In the genomic region with DNA sequence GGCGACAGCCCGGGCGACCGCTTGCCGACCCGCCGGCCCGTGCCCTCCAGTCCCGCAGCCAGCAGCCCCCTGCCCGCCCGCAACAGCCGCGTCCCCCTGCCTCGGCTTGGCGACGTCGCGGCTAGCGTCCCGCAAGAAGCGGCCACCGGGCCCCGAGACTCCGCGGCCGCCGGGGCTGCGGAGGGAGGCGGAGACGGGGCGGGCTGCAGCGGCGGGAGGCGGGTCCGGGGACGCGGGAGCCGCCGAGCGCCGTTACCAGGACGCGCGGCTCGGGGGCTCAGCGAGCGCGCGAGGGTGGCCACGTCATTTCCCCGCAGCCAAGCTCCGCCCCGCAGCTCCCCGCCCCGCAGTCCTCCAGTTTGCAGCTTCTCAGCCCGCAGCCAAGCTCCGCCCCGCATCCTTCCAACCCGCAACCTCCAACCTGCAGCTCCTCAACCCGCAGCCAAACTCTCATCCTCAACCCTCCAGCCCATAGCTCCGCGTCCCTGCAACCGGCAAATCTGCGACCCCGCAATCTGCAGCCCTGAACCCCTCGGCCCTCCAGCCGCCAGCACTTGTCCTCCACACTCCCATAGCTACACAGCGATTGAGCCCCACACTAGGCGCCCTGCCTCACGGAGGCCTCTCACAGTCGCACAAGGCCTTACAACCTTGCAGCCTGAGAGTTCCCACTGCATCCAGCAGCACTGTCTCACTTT, we compare ENCODE assay signal across 7 mouse cellular contexts. TPM values are rescaled to one million over a fixed set of nuclear protein-coding genes. Genes with fewer than 3 reads are reported as not detected.
A peak's percentile ranks its signal among the peaks of the same experiment; 100 is the strongest.
DNase-seq lines count a peak whose midpoint lies in the region; ATAC-seq and TF ChIP-seq lines count a peak whose summit lies in the region.

TSS of gene Fam184a (minus strand) at position 169 of the 698 bp plus-strand sequence.

- intact Hi-C loops in heart, adult 2 months (cut with DNase I): no loop called here

- no peaks in the 10 kb centered on the region for H3K9me3 ChIP-seq in embryonic facial prominence, embryonic 11.5 days (replicated peaks; ENCODE audit: control insufficient read depth, low read length)
- no peaks in the 10 kb centered on the region for H3K9me3 ChIP-seq in limb, embryonic 10.5 days (replicated peaks)
- no peaks in the 10 kb centered on the region for H3K9me3 ChIP-seq in midbrain, embryonic 11.5 days (ENCODE audit: control insufficient read depth, low read length)

- no peaks in the 10 kb centered on the region for H3K4me1 ChIP-seq in bone marrow macrophage, adult 2 months (ENCODE audit: control insufficient read depth, insufficient read depth, low read length)
- H3K4me1 ChIP-seq in embryonic facial prominence, embryonic 11.5 days (ENCODE audit: control insufficient read depth, insufficient read depth, low read length): no peaks in the 10 kb centered on the region
- H3K4me1 ChIP-seq in heart, adult 2 months (ENCODE audit: control insufficient read depth, insufficient read depth, low read length): no peaks in the 10 kb centered on the region
- peaks cover 6% of the 10 kb centered on the region; the same call in 1 of the 2 replicates for H3K4me1 ChIP-seq in kidney, adult 2 months (ENCODE audit: control insufficient read depth, insufficient read depth, low read length)
- peaks cover 14% of the 10 kb centered on the region for H3K4me1 ChIP-seq in limb, embryonic 10.5 days
- H3K4me1 ChIP-seq in midbrain, embryonic 11.5 days (ENCODE audit: control insufficient read depth, insufficient read depth, low read length): peaks cover 6% of the 10 kb centered on the region; the same call in 1 of the 2 replicates
- 0 out of 2 replicates have a peak, but pooled peaks cover 2% of the 10 kb centered on the region for H3K4me1 ChIP-seq in small intestine, adult 2 months (ENCODE audit: control insufficient read depth, insufficient read depth, insufficient read length, low read length)

- TF ChIP-seq CTCF in bone marrow macrophage, adult 2 months (IDR thresholded peaks at IDR 0.05; ENCODE audit: low read depth, low read length): no peak
- TF ChIP-seq CTCF in heart, adult 2 months (IDR thresholded peaks at IDR 0.05): no peak
- TF ChIP-seq CTCF in kidney, adult 2 months (conservative IDR thresholded peaks at IDR 0.05; ENCODE audit: insufficient read depth, insufficient read length, low read depth, low read length): no peak
- no peak for TF ChIP-seq CTCF in small intestine, adult 2 months (IDR thresholded peaks at IDR 0.05; ENCODE audit: extremely low read depth, insufficient read length, insufficient replicate concordance, low read depth, low read length)

- no peaks in the 10 kb centered on the region for H3K27me3 ChIP-seq in embryonic facial prominence, embryonic 11.5 days (ENCODE audit: control insufficient read depth, insufficient read depth, low read length)
- peaks cover 3% of the 10 kb centered on the region; the same call in 1 of the 2 replicates for H3K27me3 ChIP-seq in heart, adult 2 months (ENCODE audit: control insufficient read depth, insufficient read depth, low read length)
- H3K27me3 ChIP-seq in kidney, adult 2 months (replicated peaks; ENCODE audit: control insufficient read depth, insufficient read depth, low read length): no peaks in the 10 kb centered on the region
- peaks cover 33% of the 10 kb centered on the region for H3K27me3 ChIP-seq in limb, embryonic 10.5 days (ENCODE audit: low read depth, poor library complexity, severe bottlenecking)
- H3K27me3 ChIP-seq in midbrain, embryonic 11.5 days (ENCODE audit: control insufficient read depth, insufficient read depth, low read length): no peaks in the 10 kb centered on the region
- H3K27me3 ChIP-seq in small intestine, adult 2 months (ENCODE audit: control insufficient read depth, insufficient read depth, low read length): peaks cover 18% of the 10 kb centered on the region

- H3K79me2 ChIP-seq in heart, adult 2 months (replicated peaks; ENCODE audit: control insufficient read depth, insufficient read depth, low read length): no peaks in the 10 kb centered on the region

- no peaks in the 10 kb centered on the region for H3K36me3 ChIP-seq in embryonic facial prominence, embryonic 11.5 days (replicated peaks; ENCODE audit: control insufficient read depth, insufficient read depth, low read depth, low read length)
- no peaks in the 10 kb centered on the region for H3K36me3 ChIP-seq in heart, adult 2 months (ENCODE audit: control insufficient read depth, insufficient read depth, low read length)
- H3K36me3 ChIP-seq in kidney, adult 2 months (ENCODE audit: control insufficient read depth, insufficient read depth, low read length): no peaks in the 10 kb centered on the region
- no peaks in the 10 kb centered on the region for H3K36me3 ChIP-seq in limb, embryonic 10.5 days
- no peaks in the 10 kb centered on the region for H3K36me3 ChIP-seq in midbrain, embryonic 11.5 days (ENCODE audit: control insufficient read depth, insufficient read depth, low read length)
- no peaks in the 10 kb centered on the region for H3K36me3 ChIP-seq in small intestine, adult 2 months (ENCODE audit: control insufficient read depth, insufficient read depth, low read length)

- peak within 1 kb of the TSS; percentile 39 for H3K4me3 ChIP-seq in bone marrow macrophage, adult 2 months (ENCODE audit: insufficient read depth, low read length)
- H3K4me3 ChIP-seq in embryonic facial prominence, embryonic 11.5 days (ENCODE audit: low read depth, low read length): peak within 1 kb of the TSS; percentile 77
- peak within 1 kb of the TSS; percentile 53 for H3K4me3 ChIP-seq in heart, adult 2 months
- peak within 1 kb of the TSS; percentile 59 for H3K4me3 ChIP-seq in kidney, adult 2 months (ENCODE audit: insufficient read depth, low read depth, low read length)
- peak within 1 kb of the TSS; percentile 78 for H3K4me3 ChIP-seq in limb, embryonic 10.5 days
- H3K4me3 ChIP-seq in midbrain, embryonic 11.5 days (ENCODE audit: low read depth, low read length): peak within 1 kb of the TSS; percentile 80
- peak within 1 kb of the TSS; percentile 66 for H3K4me3 ChIP-seq in small intestine, adult 2 months (ENCODE audit: low read depth, low read length)

- WGBS in embryonic facial prominence, embryonic 11.5 days: 5% methylated on average over 31 of the region's 71 CpGs
- 4% methylated on average over 63 of the region's 71 CpGs for WGBS in heart, adult 2 months
- WGBS in kidney, adult 2 months: 3% methylated on average over 65 of the region's 71 CpGs
- WGBS in limb, embryonic 10.5 days: 5% methylated on average over 71 of the region's 71 CpGs
- WGBS in midbrain, embryonic 11.5 days: 2% methylated on average over 49 of the region's 71 CpGs
- 6% methylated on average over 69 of the region's 71 CpGs for WGBS in small intestine, adult 2 months

- TF ChIP-seq EP300 in heart, adult 2 months (IDR thresholded peaks at IDR 0.05; ENCODE audit: insufficient read depth, low read depth, low read length): no peak

- peak within 1 kb of the TSS; percentile 71 for H3K9ac ChIP-seq in embryonic facial prominence, embryonic 11.5 days (replicated peaks; ENCODE audit: low read length)
- peak within 1 kb of the TSS; percentile 69 for H3K9ac ChIP-seq in heart, adult 2 months (ENCODE audit: low read depth, low read length)
- peak within 1 kb of the TSS; percentile 77 for H3K9ac ChIP-seq in midbrain, embryonic 11.5 days (ENCODE audit: low read length)

- no peak for TF ChIP-seq POLR2A in bone marrow macrophage, adult 2 months (IDR thresholded peaks at IDR 0.05; ENCODE audit: borderline replicate concordance, low read depth, low read length)
- TF ChIP-seq POLR2A in heart, adult 2 months (IDR thresholded peaks at IDR 0.05; ENCODE audit: insufficient read depth, low read depth, low read length): no peak
- no peak for TF ChIP-seq POLR2A in kidney, adult 2 months (IDR thresholded peaks at IDR 0.05; ENCODE audit: low read depth, low read length)
- TF ChIP-seq POLR2A in small intestine, adult 2 months (IDR thresholded peaks at IDR 0.05; ENCODE audit: low read depth, low read length): no peak

- DNase-seq in embryonic facial prominence, embryonic 11.5 days (ENCODE audit: low spot score): peak; percentile 72
- peak; percentile 75 to 77 for DNase-seq in heart, adult 2 months
- peak; percentile 79 for DNase-seq in kidney, adult 2 months
- peak; percentile 69 for DNase-seq in limb, embryonic 10.5 days (ENCODE audit: low spot score)
- peak; percentile 96 for DNase-seq in midbrain, embryonic 11.5 days (ENCODE audit: low spot score, missing footprints)

- peak within 1 kb of the TSS; percentile 92 for H3K4me2 ChIP-seq in embryonic facial prominence, embryonic 11.5 days (ENCODE audit: low read depth, low read length)
- peak within 1 kb of the TSS; percentile 49 for H3K4me2 ChIP-seq in midbrain, embryonic 11.5 days

- ATAC-seq in embryonic facial prominence, embryonic 11.5 days (replicated peaks; ENCODE audit: insufficient number of reproducible peaks, low FRiP score, low TSS enrichment, low read depth): peak; percentile 83
- peak; percentile 96 for ATAC-seq in midbrain, embryonic 11.5 days (ENCODE audit: low FRiP score)

- H3K27ac ChIP-seq in bone marrow macrophage, adult 2 months (ENCODE audit: insufficient read depth, low read depth, low read length): no peak within 1 kb of the TSS
- no peak within 1 kb of the TSS for H3K27ac ChIP-seq in embryonic facial prominence, embryonic 11.5 days (replicated peaks; ENCODE audit: low read depth, low read length)
- no peak within 1 kb of the TSS for H3K27ac ChIP-seq in heart, adult 2 months
- H3K27ac ChIP-seq in kidney, adult 2 months (ENCODE audit: insufficient read depth, low read depth, low read length): no peak within 1 kb of the TSS
- peak within 1 kb of the TSS; percentile 83 for H3K27ac ChIP-seq in limb, embryonic 10.5 days
- H3K27ac ChIP-seq in midbrain, embryonic 11.5 days (ENCODE audit: low read depth, low read length): no peak within 1 kb of the TSS
- no peak within 1 kb of the TSS for H3K27ac ChIP-seq in small intestine, adult 2 months (ENCODE audit: insufficient read depth, low read depth, low read length)

RNA-seq across cellular contexts. Expression of gene Fam184a, which starts in this region (rescaled TPM):
- polyA plus RNA-seq in bone marrow macrophage, adult 2 months (2012; ENCODE audit: insufficient read depth, insufficient read length, missing spikeins): not detected in 2 replicates
- polyA plus RNA-seq in embryonic facial prominence, embryonic 11.5 days (2014; fragmentation: Nextera tagmentation; extraction: Ambion mirVana): 5.0 and 5.7 TPM in 2 replicates
- under 1 TPM; 0.73 to 0.96 TPM for total RNA-seq in heart, adult 2 months (2021)
- 0.53 and 0.61 TPM in 2 replicates for polyA plus RNA-seq in heart, adult 2 months (2012; rRNA removed)
- 3.7 and 3.9 TPM in 2 replicates for polyA plus RNA-seq in kidney, adult 2 months (2012; rRNA removed)
- polyA plus RNA-seq in limb, embryonic 10.5 days (2016; fragmentation: Nextera tagmentation; extraction: Ambion mirVana): 2.0 and 2.9 TPM in 2 replicates
- 4.9 and 6.0 TPM in 2 replicates for polyA plus RNA-seq in midbrain, embryonic 11.5 days (2014; fragmentation: Nextera tagmentation; extraction: Ambion mirVana)
- polyA plus RNA-seq in small intestine, adult 2 months (2012; rRNA removed): 0.09 and 0.11 TPM in 2 replicates

Comparison
In these comparisons a context has a peak if more than half of its experiments do, and no peak if none do; other contexts are left out.
1. Peak in DNase-seq, H3K4me3 ChIP-seq and H3K9ac ChIP-seq in heart, adult 2 months; RNA of the gene not detected or under 1 TPM.